Mouse (Mus musculus): ENCODE measurements around the gene Slc12a5.

The Slc12a5 gene

GRCm38 (mm10) chr2:164960716-164961441 is at the start of gene Slc12a5:
Gene Slc12a5 (plus strand): TSS chr2:164960802.
- in situ Hi-C loops (cut with MboI, MseI): no loop called here

DNA sequence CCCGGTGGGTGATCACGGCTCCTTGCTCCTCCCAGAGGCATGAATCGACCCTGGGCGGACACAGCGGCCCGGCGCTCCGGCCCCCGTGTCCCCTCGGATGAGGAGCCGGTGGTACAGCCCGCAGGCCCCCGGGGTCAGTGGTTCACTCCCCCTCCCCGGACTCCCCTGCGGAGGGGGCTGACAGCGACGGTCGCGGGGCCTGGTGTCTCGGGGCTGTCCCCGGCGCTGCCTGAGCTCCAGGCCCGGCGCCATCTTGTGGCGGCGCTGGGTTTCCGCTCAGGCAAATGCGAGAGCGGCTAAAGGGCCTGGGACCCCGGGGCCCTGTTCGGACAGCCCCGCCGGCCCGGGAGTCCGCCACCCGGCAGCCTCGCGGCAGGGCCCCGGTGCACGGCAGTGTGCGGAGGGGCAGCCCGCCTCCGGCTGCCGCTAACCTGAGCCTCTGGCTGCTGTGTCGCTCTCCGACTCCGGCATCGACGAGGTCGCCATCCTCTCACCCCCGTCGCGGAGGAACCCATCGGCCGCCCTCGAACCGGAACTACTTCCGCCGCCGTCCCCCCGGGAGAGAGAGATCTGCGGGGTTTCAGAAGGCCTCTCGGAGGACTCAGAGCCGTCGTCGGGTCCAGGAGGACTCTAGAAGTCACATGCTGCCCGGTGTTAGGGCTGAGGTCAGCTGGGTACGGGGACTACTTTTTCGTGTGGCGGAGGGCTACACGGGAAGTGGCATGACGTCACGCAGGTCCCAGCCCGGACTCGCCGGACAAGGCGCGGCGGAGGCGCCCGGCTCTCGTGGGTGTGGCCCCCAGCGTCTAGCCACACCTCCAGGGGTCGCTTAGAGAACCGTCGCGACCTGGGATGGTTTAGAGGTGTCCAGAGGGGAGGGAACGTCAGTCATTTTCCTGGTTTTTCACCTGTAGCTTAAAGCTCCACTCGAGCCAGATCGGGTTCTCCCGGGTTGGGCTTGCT is 49.2 kb upstream of the Slc12a5 start, which contains the start of gene Zfp335:
Gene Zfp335 (minus strand): TSS at position 672 of the 963 bp plus-strand sequence.
- in situ Hi-C loops (cut with MboI, MseI): no loop called here

DNA sequence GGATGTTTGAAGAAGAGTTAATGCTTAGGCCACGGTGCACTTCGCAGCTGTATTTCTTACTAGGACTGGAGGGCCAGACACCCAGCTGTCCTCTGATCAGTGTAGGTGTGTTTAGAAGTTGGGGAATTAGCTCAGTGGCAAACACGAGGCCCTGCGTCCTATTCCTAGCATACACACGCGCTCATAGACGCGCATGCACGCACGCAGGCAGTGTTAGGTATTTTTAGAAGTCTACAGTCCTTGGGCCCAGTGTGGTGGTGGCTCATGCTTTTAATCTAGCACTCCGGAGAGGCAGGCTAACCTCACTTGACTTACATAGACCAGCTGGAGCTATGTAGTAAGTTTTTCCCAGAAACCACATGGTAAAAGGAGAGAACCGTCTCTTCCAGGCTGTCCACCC is 48.5 kb upstream of the Slc12a5 start:
- in situ Hi-C loops (cut with MboI, MseI): no loop called here

DNA sequence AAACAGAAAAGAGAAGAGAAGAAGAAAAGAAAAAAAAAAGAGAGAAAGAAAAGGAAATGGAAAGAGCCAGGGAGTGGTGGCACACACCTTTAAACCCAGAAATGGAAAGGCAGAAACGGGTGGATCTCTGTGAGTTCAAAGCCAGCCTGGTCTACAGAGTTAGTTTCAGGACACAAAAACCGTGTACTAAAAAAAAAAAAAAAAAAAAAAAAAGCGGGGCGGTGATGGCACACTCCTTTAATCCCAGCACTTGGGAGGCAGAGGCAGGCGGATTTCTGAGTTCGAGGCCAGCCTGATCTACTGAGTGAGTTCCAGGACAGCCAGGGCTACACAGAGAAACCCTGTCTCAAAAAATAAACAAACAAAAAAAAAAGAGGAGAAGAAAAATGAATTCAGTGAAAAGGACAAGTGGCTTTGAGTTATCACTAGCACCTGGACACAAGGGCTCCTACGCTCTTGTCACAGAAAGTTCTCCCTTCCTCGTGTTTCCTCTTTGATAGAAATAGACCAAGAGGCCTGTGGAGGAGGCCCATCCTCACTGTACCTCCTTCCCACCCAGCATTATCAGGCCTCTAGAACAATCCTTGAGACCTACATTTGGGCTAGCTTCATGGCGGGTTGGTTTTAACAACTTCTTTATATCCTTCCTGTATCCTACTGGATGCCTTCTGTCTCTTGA is 47.7 kb upstream of the Slc12a5 start:
- in situ Hi-C loops (cut with MboI, MseI): no loop called here

GRCm38 (mm10) chr2:164913428-164913786 is 47.2 kb upstream of the Slc12a5 start:
- in situ Hi-C loops (cut with MboI, MseI): no loop called here

DNA sequence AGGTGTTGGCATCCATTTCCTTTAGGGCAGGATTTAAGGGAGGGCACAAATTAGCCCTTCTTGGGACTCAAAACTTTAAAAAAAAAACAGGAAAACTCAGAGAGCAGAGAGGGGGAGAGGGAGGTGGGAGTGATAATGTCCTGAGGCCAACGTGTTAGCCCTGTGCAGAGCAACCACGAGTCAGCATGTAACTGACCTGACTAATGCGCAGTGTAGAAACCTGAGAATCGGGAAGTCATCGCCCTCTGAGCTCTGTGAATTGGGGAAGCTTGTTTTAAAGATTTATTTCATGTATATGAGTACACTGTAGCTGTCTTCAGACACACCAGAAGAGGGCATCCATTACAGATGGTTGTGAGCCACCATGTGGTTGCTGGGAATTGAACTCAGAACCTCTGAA is 43.8 kb upstream of the Slc12a5 start:
- in situ Hi-C loops (cut with MboI, MseI): no loop called here

DNA sequence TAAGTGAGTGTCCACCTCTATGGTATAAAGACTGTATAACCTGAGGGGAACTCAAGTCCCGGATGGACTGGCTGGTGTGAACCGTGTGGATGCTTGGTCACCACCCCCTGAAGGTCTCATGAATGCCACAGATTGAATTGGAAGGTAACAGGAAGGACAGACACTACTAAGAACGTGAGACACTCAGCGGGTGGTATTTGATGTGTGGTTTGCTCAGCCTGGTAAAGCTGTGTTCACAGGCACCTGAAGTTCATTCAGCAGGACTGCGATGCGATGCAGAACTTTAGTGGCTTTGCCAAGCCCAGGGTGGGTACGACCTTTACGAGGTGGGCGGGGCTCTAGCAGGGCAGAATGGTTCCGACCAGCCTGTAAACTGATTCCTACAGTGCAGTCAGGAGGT is 43.2 kb upstream of the Slc12a5 start:
- in situ Hi-C loops (cut with MboI, MseI): no loop called here

GRCm38 (mm10) chr2:164918325-164918724 is 42.3 kb upstream of the Slc12a5 start:
- in situ Hi-C loops (cut with MboI, MseI): no loop called here

DNA sequence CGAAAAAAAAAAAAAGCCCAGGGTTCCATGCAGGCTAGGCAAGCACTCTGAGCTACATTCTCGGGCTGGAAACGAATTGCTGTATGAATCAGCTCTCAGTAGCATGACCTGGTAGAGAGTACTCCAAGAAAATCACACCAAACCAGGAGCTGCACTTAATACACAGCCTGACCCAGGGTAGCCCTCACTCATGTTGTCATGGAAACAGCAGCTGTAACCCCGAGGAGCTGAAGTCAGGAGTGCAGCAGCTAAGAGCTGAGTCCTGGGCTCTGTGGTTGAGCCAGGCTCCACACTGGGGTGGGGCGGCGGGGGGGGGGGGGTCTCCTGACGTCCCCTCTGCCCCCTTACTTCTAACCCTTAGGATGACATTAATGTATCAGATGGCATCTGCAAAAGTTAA is 38.6 kb upstream of the Slc12a5 start:
- in situ Hi-C loops (cut with MboI, MseI): no loop called here

- in situ Hi-C loops (cut with MboI, MseI): no loop called here
Observed at GRCm38 (mm10) chr2:164923291-164923690, 37.3 kb upstream of the Slc12a5 start.

DNA sequence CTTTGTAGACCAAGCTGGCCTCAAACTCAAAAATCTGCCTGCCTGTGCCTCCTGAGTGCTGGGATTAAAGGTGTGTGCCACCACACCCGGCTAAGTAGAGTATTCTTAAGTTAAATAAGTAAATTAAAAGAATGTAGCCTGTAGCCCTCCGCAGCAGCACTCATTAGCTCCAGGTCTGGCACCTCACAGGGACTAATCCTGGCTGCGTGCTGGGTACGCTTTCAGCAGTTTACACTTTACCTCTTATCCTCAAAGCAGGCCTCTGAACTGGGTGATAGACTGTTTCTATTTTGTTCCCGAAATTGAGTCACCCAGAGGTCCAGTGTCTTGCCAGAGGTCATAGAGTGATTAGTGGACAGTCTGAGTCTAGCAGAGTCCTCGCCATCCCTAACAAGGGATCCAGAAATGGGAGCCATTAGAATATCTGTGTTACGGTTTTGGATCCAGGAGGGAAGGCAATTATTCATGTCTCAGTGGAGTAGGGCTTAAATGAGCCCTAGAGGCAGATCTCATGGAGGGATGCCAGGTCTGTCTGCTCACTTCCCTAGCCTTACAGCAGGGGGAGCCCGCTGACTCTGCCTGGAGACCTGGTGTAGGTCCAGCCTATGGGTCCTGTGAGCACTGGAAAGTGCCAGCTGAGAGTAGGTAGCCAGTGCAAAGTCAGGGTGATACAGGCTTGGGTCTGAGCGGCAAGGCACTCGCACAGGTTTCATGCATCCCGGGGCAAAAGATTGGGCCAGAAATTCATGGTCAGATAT is 36.3 kb upstream of the Slc12a5 start:
- in situ Hi-C loops (cut with MboI, MseI): no loop called here

DNA sequence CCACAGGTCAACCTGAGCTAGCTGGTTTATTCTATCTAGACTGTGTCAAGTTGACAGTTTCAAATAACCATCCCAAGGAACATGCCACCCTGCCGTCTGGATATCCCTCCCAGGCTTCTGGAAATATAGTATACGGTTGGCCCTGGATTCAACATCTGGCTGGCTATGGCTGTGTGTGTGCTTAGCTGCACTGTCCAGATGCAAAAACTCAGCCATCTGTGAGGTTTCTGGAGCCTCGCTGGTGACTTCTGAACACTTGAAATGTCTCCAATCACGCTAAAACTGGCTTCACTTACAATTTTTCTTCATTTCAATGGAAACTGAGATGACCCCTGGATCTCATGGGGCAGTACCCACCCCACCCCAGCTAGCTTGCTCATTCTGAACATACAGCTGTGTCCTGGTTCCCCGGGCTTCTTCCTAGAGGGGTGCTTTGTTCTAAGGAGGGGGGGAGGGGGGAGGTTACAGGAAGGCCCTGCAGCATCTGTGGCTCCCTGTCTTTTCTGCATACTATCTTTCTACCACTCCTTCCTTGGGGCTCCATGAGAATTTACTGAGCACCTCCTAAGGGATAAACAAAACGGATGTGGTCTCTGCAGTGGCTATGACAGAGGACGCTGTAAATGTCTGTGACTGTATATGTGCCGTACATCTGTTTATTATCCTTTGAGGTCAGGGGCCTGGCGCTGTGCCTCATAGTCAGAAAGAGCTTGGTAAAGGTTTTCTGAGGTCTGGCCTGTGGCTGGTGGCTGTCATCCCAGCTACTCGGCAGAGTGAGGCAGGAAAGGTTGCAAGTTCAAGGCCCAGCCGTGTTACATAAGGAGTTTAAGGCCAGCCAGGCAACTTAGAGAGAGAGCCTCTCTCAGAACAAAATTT is 29.7 kb upstream of the Slc12a5 start:
- in situ Hi-C loops (cut with MboI, MseI): no loop called here

- in situ Hi-C loops (cut with MboI, MseI): no loop called here
Observed at GRCm38 (mm10) chr2:164933534-164933933, 27.1 kb upstream of the Slc12a5 start.

DNA sequence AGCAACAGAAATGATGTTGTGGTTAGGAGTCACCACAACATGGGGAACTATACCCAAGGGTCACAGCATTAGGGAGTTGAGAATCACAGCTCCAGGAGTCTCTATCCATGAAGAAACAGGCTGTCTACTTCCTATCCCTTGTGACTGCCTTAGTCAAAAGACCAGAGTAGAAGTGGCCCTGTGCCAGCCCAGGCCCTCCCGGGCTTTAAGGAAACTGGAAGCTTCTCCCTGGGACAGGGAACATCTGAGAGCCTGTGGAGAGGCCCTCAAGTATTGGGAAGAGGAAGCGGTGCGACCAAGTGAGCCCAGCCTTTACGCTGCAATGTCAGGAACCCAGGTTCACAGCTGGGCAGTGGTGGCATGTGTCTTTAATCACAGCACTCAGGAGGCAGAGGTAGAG is 24.6 kb upstream of the Slc12a5 start:
- in situ Hi-C loops (cut with MboI, MseI): no loop called here

GRCm38 (mm10) chr2:164938146-164939091 is 22.2 kb upstream of the Slc12a5 start:
- in situ Hi-C loops (cut with MboI, MseI): no loop called here

DNA sequence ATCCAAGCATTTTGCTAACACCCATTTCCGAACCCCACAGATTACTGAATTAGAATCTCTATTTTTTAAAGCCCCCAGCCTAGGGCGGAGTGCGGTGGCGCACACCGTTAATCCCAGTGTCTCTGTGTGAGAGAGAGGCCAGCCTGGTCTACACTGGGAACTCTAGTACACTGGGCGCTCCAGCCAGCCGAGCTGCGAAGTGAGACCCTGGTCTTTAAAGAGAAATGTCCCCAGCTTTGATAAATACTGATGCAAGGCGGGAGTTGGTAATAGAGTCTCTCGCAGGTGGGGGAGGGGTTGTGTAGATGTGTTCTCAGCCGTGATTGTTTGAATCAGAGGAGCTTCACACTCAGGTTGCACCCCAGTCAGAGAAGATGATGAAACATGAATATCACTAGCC is 21.5 kb upstream of the Slc12a5 start:
- in situ Hi-C loops (cut with MboI, MseI): no loop called here

DNA sequence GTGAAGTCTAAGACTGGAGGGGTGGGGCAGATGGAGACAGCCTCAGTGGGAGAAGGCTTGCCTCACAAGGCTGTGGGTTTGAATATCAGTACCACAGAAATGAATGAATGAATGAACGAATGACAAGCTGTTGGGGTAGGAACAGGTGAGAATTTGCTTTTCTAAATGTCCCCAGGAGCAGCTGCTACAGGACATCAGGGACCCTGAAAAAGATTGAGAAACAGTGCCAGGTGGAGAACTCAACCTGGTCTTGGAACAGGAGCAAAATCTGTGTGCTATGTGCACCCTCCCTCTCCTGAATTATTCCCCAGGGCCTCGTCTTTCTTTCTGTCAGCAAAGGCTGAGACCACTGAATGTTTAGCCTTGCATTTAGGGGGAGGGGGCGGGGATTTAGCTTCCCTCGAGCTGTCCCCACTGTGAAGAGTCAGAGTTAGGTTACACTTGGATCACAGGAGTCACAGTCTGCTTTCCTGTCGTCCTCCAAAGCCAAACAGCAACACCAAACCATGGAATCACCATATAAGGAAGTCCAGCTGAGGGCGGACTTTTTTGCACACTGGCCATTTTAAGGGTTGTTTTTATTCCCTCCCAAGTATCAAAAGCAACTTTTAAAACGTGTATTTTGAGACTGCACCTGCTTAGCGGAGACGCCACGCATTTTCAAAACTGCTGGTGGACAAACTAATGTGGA is 20.3 kb upstream of the Slc12a5 start, which contains the start of gene Mmp9:
Gene Mmp9 (plus strand): TSS at position 641 of the 691 bp plus-strand sequence.
- in situ Hi-C loops (cut with MboI, MseI): no loop called here

GRCm38 (mm10) chr2:164942692-164943290 is 17.8 kb upstream of the Slc12a5 start:
- in situ Hi-C loops (cut with MboI, MseI): no loop called here

Measured in regulatory T cell (primary cell).